Mouse (Mus musculus): ENCODE measurements at regions not wholly inside any gene's neighbourhood (a gene's known extent, or its start where the extent isn't known, plus 50 kb on each side); places are given as distances from the start of the nearest gene placed in this dataset.

DNA sequence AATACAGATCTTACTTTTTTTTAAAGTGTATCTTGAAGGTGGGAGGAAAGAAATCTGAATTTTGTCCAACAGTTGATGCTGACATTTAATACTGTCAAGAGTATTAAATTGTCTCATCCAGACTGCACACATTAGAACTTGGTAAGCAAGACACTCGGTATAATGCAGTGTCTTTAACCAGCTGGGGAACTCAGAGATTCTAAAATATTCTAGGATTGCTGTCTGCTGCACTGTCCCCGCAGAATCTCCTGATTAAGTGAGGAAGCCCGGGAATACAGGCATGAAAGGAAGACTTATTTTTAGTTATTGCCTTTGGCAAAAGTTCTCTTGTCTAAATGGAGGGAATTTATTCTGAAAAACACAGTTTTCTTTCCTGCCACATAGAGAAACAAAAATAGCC lies 212.9 kb upstream of the Atp2b1 start:
- H3K9ac ChIP-seq (ENCODE audit: low read length), result no peak overlapping the region
- no peaks in the 10 kb centered on the region for H3K9me3 ChIP-seq (ENCODE audit: control insufficient read depth, low read length)
- H3K4me2 ChIP-seq (ENCODE audit: low read length), result no peak overlapping the region
- H3K36me3 ChIP-seq (ENCODE audit: control insufficient read depth, insufficient read depth, low read length), result no peaks in the 10 kb centered on the region
- H3K27ac ChIP-seq (replicated peaks in 1 of 2; ENCODE audit: control insufficient read depth in 1 of 2, insufficient read depth in 1 of 2, low read depth in 2 of 2, low read length in 2 of 2), result no peak overlapping the region
- peaks cover 3 to 15% of the 10 kb centered on the region in 2 experiments for H3K4me1 ChIP-seq (ENCODE audit: control insufficient read depth in 2 of 2, insufficient read depth in 2 of 2, low read length in 2 of 2)
- H3K4me3 ChIP-seq (ENCODE audit: control insufficient read depth in 1 of 2, insufficient read depth in 1 of 2, low read depth in 1 of 2, low read length in 2 of 2), result no peak overlapping the region
- 23% methylated on average over 3 of the region's 3 CpGs for WGBS
- ATAC-seq (ENCODE audit: insufficient number of reproducible peaks, insufficient read depth, low FRiP score, low read depth), result no peak
- H3K27me3 ChIP-seq (ENCODE audit: control insufficient read depth, insufficient read depth, low read length), result no peaks in the 10 kb centered on the region

DNA sequence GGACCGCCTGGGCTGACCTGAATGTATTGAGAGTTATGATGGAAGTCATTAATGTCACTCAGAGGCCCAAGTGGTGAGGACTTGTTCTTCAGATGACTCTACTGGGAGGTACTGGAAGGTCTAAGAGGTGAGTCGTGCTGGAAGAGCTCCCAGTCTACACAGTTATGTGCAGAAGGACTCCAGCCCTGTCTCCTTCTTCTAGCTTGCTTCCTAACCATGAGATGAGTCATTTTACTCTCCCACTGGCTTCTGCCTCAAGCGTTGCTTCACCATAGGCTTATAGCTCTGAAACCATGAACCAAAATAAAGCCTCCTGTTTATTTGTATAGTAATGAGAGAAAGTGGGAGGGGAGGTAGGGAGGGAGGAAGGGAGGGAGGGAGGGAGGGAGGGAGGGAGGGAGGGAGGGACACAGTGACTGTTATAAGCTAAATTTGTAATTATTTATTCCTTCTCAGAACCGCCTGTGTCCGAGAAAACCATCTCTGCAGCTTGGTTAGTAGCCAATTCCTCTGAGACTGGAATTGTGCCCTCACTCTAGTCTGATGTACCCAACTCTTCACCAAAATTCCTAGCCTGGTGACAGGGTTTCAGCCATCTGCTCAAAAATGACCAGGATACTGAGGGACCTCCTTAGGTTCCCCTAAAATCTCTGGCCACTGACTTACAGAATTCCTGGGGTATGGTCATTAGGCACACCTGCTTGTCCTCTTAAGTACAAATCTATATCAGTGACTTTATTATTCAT lies 211.6 kb upstream of the Atp2b1 start:
- no peak overlapping the region for H3K9ac ChIP-seq (ENCODE audit: low read length)
- H3K9me3 ChIP-seq (ENCODE audit: control insufficient read depth, low read length), result no peaks in the 10 kb centered on the region
- H3K27ac ChIP-seq (replicated peaks in 1 of 2; ENCODE audit: control insufficient read depth in 1 of 2, insufficient read depth in 1 of 2, low read depth in 2 of 2, low read length in 2 of 2), result no peak overlapping the region
- no peaks in the 10 kb centered on the region for H3K27me3 ChIP-seq (ENCODE audit: control insufficient read depth, insufficient read depth, low read length)
- 82% methylated on average over 5 of the region's 5 CpGs for WGBS
- H3K36me3 ChIP-seq (ENCODE audit: control insufficient read depth, insufficient read depth, low read length), result no peaks in the 10 kb centered on the region
- no peak overlapping the region for H3K4me2 ChIP-seq (ENCODE audit: low read length)
- H3K4me1 ChIP-seq (ENCODE audit: control insufficient read depth in 2 of 2, insufficient read depth in 2 of 2, low read length in 2 of 2), result peaks cover 3 to 15% of the 10 kb centered on the region in 2 experiments
- no peak overlapping the region for H3K4me3 ChIP-seq (ENCODE audit: control insufficient read depth in 1 of 2, insufficient read depth in 1 of 2, low read depth in 1 of 2, low read length in 2 of 2)
- ATAC-seq (ENCODE audit: insufficient number of reproducible peaks, insufficient read depth, low FRiP score, low read depth), result no peak

DNA sequence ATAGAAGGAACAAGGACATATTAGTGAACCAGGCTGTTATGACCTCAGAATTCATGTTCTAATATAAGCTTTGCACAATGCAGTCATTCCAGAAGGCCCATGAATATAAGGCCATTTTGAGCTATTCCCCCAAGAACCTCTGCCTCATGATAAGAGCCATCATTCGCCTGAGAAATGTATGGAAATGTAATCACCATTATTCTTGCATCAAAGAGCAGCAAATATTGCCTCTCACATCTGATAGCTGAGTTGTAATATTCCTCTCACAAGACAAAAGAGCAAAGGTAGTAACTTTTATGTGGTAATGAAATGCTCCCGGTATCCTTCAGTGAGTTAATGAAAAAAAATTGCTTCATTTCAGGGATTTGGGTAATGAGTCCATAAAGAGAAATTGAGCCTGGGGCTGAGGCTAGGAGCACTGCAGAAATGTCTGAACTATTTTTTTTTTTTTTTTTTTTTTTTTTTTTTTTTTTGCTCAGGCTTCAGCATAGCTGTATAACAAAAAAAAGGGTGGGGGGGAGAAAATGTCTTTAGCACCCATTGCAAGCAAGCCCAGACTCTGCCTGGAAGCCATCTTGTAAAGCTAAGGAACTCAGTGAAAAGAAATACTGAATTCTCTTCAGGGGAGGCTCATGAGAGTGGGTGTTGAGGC lies 210.4 kb upstream of the Atp2b1 start:
- Histone ChIP-seq H3K4me2 (ENCODE audit: low read length) (no peak overlapping the region), H3K36me3 (ENCODE audit: control insufficient read depth, insufficient read depth, low read length) (no peaks in the 10 kb centered on the region), H3K9me3 (ENCODE audit: control insufficient read depth, low read length) (no peaks in the 10 kb centered on the region), H3K4me3 (ENCODE audit: control insufficient read depth in 1 of 2, insufficient read depth in 1 of 2, low read depth in 1 of 2, low read length in 2 of 2) (no peak overlapping the region), H3K4me1 (ENCODE audit: control insufficient read depth in 2 of 2, insufficient read depth in 2 of 2, low read length in 2 of 2) (peaks cover 3 to 15% of the 10 kb centered on the region in 2 experiments), H3K27me3 (ENCODE audit: control insufficient read depth, insufficient read depth, low read length) (no peaks in the 10 kb centered on the region), H3K9ac (ENCODE audit: low read length) (no peak overlapping the region), H3K27ac (replicated peaks in 1 of 2; ENCODE audit: control insufficient read depth in 1 of 2, insufficient read depth in 1 of 2, low read depth in 2 of 2, low read length in 2 of 2) (no peak overlapping the region)
- no peak for ATAC-seq (ENCODE audit: insufficient number of reproducible peaks, insufficient read depth, low FRiP score, low read depth)
- 94% methylated on average over 2 of the region's 2 CpGs for WGBS

DNA sequence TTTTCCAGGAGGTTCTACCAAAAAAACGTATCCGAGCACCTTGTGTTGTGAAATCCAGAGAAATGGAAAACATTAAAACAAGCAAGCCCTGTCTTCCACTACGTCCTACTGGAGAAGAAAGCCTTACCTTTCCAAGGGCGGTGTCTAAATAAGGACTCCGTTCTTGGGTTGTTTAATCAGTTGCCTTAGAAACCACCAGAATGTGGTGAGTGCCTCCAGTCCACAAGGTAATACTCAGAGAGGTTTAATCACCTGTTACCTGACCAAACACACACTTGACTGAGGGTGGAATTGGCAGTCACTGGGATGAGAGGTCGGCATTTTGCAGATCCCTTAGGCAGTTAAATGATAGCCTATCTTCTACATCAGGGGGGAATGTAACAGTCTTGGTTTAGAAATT lies 209.6 kb upstream of the Atp2b1 start:
- Histone ChIP-seq H3K9ac (ENCODE audit: low read length) (no peak overlapping the region), H3K9me3 (ENCODE audit: control insufficient read depth, low read length) (no peaks in the 10 kb centered on the region), H3K4me3 (ENCODE audit: control insufficient read depth in 1 of 2, insufficient read depth in 1 of 2, low read depth in 1 of 2, low read length in 2 of 2) (no peak overlapping the region), H3K36me3 (ENCODE audit: control insufficient read depth, insufficient read depth, low read length) (no peaks in the 10 kb centered on the region), H3K27ac (replicated peaks in 1 of 2; ENCODE audit: control insufficient read depth in 1 of 2, insufficient read depth in 1 of 2, low read depth in 2 of 2, low read length in 2 of 2) (no peak overlapping the region), H3K4me1 (ENCODE audit: control insufficient read depth in 2 of 2, insufficient read depth in 2 of 2, low read length in 2 of 2) (peaks cover 3 to 15% of the 10 kb centered on the region in 2 experiments), H3K4me2 (ENCODE audit: low read length) (no peak overlapping the region), H3K27me3 (ENCODE audit: control insufficient read depth, insufficient read depth, low read length) (no peaks in the 10 kb centered on the region)
- ATAC-seq (ENCODE audit: insufficient number of reproducible peaks, insufficient read depth, low FRiP score, low read depth), result no peak
- WGBS, result 81% methylated on average over 6 of the region's 6 CpGs

DNA sequence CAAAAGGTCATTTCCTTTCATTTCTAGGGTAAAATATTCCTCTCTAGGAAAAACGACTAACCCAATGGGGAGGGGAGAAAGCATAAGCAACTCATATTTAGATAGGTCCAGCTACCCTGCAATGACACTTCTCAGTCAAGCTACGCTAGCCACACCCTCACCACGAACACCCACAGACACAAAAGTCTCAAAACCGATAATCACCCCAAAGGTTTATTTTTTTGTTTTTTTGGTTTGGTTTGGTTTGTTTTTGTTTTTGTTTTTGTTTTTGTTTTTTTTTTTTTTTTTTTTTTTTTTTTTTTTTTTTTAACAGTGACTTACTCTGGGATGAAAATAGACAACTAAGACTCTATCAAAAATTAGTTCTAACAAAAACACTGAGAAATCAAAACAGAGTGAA lies 196.3 kb upstream of the Atp2b1 start:
- no peak for ATAC-seq (ENCODE audit: insufficient number of reproducible peaks, insufficient read depth, low FRiP score, low read depth)
- 82% methylated on average over 4 of the region's 4 CpGs for WGBS
- no peak overlapping the region for H3K4me3 ChIP-seq (ENCODE audit: control insufficient read depth in 1 of 2, insufficient read depth in 1 of 2, low read depth in 1 of 2, low read length in 2 of 2)

DNA sequence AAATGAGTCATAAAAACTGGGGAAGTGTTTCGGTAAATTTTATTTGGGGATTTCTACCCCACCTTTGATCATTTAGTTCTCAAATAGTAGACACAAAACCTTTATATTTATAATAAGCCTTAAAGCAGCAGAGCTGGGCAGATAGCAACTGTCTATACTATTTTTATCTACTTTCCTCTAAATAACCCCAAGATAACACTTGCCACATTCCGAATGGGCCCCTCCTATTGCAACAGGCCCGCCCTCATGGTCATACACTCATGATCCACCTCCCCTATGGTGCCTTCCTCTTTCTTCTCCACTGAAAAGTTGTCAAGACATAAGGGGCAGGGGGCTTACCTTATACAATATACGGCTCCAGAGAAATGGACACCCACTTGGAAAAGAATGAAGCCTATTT lies 195.5 kb upstream of the Atp2b1 start:
- H3K36me3 ChIP-seq (ENCODE audit: control insufficient read depth, insufficient read depth, low read length), result no peaks in the 10 kb centered on the region
- no peaks in the 10 kb centered on the region for H3K9me3 ChIP-seq (ENCODE audit: control insufficient read depth, low read length)
- H3K4me1 ChIP-seq (ENCODE audit: control insufficient read depth in 2 of 2, insufficient read depth in 2 of 2, low read length in 2 of 2), result peaks cover 4 to 25% of the 10 kb centered on the region in 2 experiments
- H3K4me3 ChIP-seq (ENCODE audit: control insufficient read depth in 1 of 2, insufficient read depth in 1 of 2, low read depth in 1 of 2, low read length in 2 of 2), result no peak overlapping the region
- H3K9ac ChIP-seq (ENCODE audit: low read length), result no peak overlapping the region
- no peak overlapping the region for H3K4me2 ChIP-seq (ENCODE audit: low read length)
- no peaks in the 10 kb centered on the region for H3K27me3 ChIP-seq (ENCODE audit: control insufficient read depth, insufficient read depth, low read length)
- ATAC-seq (ENCODE audit: insufficient number of reproducible peaks, insufficient read depth, low FRiP score, low read depth), result no peak
- 59% methylated on average over 4 of the region's 4 CpGs for WGBS
- no peak overlapping the region for H3K27ac ChIP-seq (replicated peaks in 1 of 2; ENCODE audit: control insufficient read depth in 1 of 2, insufficient read depth in 1 of 2, low read depth in 2 of 2, low read length in 2 of 2)

More for the DNA sequence above, 196.3 kb upstream of the Atp2b1 start:
- no peak overlapping the region for H3K9ac ChIP-seq (ENCODE audit: low read length)
- H3K9me3 ChIP-seq (ENCODE audit: control insufficient read depth, low read length), result no peaks in the 10 kb centered on the region
- no peak overlapping the region for H3K27ac ChIP-seq (replicated peaks in 1 of 2; ENCODE audit: control insufficient read depth in 1 of 2, insufficient read depth in 1 of 2, low read depth in 2 of 2, low read length in 2 of 2)
- H3K36me3 ChIP-seq (ENCODE audit: control insufficient read depth, insufficient read depth, low read length), result no peaks in the 10 kb centered on the region
- H3K27me3 ChIP-seq (ENCODE audit: control insufficient read depth, insufficient read depth, low read length), result no peaks in the 10 kb centered on the region
- H3K4me1 ChIP-seq (ENCODE audit: control insufficient read depth in 2 of 2, insufficient read depth in 2 of 2, low read length in 2 of 2), result peaks cover 4 to 25% of the 10 kb centered on the region in 2 experiments
- no peak overlapping the region for H3K4me2 ChIP-seq (ENCODE audit: low read length)

DNA sequence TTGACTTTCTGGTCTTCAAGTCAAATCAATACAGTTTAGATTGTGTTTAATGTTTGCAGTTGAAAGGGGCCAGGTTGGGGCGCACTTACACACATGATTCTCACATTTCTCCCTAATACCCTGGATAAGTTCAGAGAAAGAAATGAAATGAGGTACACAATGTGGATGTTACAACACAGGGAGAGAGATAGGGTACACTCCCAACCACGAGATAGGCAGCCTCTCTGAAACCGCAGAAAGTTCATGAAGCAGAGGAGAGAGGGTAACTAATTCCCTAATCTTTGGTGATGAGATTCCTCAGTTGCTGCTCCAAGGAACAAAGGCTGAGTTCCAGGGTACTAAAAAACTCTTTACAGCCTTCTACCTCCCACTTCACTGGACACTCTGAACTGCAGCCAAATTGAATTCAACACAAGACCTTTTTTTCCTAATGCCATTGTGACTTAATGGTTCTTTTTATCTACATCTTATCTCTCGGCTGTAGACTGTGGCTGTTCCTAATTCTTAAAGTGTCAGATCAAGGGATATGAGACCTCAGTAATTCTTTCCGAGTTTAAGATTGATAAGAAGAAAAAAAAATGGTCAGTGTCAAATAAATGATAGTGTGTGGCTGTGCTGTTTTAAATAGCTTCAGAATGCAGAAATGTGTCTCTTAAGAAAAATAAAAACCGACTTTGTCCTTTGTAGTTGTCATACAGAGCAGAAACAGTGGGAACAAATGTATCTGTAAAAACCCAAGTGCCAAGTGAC lies 193.8 kb upstream of the Atp2b1 start:
- Histone ChIP-seq H3K9ac (ENCODE audit: low read length) (no peak overlapping the region), H3K4me2 (ENCODE audit: low read length) (no peak overlapping the region), H3K9me3 (ENCODE audit: control insufficient read depth, low read length) (no peaks in the 10 kb centered on the region), H3K4me1 (ENCODE audit: control insufficient read depth in 2 of 2, insufficient read depth in 2 of 2, low read length in 2 of 2) (peaks cover 4 to 25% of the 10 kb centered on the region in 2 experiments), H3K27me3 (ENCODE audit: control insufficient read depth, insufficient read depth, low read length) (no peaks in the 10 kb centered on the region), H3K36me3 (ENCODE audit: control insufficient read depth, insufficient read depth, low read length) (no peaks in the 10 kb centered on the region), H3K4me3 (ENCODE audit: control insufficient read depth in 1 of 2, insufficient read depth in 1 of 2, low read depth in 1 of 2, low read length in 2 of 2) (no peak overlapping the region), H3K27ac (replicated peaks in 1 of 2; ENCODE audit: control insufficient read depth in 1 of 2, insufficient read depth in 1 of 2, low read depth in 2 of 2, low read length in 2 of 2) (no peak overlapping the region)
- WGBS, result 21% methylated on average over 6 of the region's 6 CpGs
- no peak for ATAC-seq (ENCODE audit: insufficient number of reproducible peaks, insufficient read depth, low FRiP score, low read depth)
